Mouse (Mus musculus) gastrocnemius, postnatal 25 days (tissue): ENCODE data around the gene Mmp9. TPM values are rescaled to one million over a fixed set of nuclear protein-coding genes. Genes with fewer than 3 reads are reported as not detected.

Experiments
- DNase-seq: peaks from one replicate; pipeline ENCODE4 v3.0.0; 2022
- long read RNA-seq, 2 experiments: library from polyadenylated mRNA; stranded (forward); transcript quantifications; one replicate each; pipeline ENCODE4 v2.0.0; 2021
- total RNA-seq, 2 experiments: library from RNA; stranded (reverse); gene quantifications; 1 replicate in 1 of 2; 2 replicates in 1 of 2; pipeline ENCODE4 v1.2.3; 2021

Mmp9 gene
- 1 to 10 TPM in 1 of 2 experiments, under 1 TPM in 1; 0.64 to 1.4 TPM for total RNA-seq
- long read RNA-seq, experiment 1, partial matches to known transcripts: 0 of 1 reads
- long read RNA-seq, experiment 1, other reads (novel, unspliced or antisense): 0 of 1 reads
- long read RNA-seq, experiment 2: 0 reads

DNA sequence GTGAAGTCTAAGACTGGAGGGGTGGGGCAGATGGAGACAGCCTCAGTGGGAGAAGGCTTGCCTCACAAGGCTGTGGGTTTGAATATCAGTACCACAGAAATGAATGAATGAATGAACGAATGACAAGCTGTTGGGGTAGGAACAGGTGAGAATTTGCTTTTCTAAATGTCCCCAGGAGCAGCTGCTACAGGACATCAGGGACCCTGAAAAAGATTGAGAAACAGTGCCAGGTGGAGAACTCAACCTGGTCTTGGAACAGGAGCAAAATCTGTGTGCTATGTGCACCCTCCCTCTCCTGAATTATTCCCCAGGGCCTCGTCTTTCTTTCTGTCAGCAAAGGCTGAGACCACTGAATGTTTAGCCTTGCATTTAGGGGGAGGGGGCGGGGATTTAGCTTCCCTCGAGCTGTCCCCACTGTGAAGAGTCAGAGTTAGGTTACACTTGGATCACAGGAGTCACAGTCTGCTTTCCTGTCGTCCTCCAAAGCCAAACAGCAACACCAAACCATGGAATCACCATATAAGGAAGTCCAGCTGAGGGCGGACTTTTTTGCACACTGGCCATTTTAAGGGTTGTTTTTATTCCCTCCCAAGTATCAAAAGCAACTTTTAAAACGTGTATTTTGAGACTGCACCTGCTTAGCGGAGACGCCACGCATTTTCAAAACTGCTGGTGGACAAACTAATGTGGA, at the start of gene Mmp9:
Gene Mmp9 (plus strand): TSS at position 641 of the 691 bp plus-strand sequence.
- DNase-seq: no peak

DNA sequence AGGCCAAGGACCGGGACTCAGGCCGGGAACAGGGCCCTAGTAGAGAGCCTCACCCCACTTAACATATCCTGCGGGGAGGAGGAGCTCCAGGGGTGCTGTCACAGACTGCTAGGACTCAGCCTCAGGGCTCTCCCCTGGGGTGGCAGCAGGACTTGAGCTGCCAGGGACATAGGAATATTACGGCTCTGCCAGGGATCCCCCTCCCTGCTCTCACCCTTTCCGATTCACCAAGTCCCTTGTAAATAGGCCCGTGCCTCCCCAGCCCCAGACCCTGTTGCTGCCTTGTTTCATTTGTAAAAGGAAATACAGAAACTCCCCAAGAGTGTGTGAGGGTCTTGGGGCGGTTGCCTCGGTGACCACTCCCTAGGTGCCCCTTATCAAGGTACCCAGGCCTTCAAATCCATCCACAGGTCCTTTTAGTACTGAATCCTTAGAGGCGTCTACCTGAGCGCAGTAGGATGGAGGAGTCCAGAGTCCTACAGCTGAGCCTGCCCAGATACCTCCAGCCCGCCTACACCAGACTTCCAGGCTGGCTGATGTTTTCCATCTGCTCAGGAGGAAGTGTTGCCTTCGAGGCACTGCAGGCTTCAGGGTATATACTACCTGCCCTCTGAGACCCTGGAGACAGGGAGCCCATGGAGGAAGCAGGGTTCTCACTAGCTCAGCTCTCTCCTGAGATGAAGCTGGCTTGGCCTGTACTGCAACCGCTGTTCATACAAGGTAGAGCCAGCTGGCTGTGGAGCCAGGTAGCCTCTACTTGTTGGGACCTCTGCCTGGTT, 49.3 kb upstream of the Mmp9 start:
- DNase-seq: no peak

DNA sequence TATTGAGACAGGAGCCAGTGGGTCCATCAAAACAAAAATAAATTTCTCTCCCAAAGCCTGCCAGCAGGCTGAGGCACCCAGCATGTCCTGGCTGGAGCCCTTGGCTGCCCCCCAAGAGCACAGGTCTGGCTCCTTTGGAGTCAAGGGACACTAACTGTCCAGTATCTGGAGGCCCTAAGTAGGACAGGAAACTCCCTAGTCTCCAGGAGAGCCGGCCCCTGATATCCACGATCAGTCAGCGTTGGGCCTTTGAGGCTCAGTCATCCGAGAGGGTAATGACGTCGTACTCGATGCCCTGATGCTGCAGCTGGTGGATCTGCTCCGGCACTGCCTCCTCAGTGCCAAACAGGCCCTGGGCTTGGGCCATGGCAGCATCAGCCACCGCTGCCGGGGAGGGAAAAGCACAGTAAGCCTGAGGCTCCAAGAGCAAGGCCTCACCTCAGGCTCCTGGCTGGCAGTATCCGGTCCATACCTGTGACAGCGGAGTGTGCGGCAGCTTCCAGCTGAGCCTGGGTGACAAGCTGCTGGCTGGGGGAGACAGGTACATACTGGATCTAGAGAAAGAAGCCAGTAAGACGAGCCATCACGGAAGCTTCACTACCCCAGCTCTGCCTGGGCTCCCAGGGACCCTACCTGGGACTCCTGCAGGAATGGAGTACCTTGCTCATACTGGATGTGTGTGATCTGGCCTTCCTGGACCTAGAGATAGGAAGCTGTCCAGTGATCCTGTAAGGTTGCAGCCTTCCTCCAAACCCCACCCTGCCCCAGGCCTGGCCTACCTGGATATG, 48.5 kb upstream of the Mmp9 start:
- peak; percentile 72 for DNase-seq

DNA sequence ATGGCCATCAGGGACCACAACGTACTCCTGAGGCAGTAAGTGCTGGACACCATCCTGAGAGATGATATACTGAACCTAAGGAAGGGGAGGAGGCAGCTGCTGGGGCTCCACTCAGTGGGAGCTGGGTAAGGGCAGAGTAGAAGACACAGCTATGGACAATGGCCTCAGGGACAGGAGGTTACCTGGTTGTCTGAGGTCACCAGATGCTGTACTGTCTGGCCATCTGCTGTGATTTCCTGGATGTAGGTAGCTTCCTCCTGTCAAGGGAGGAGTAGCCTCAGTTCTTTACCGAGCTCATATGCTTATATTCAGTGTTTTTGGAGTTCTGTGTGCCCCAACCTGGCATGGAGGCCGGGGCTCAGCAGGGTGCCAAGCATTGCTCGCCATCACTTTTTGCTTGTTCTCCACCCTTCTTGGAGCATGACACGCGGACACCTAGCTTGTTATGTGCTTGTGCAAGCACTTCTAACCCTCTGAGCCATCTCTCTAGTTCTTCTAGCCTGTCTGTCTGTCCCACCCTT, 47.8 kb upstream of the Mmp9 start:
- no peak for DNase-seq

DNA sequence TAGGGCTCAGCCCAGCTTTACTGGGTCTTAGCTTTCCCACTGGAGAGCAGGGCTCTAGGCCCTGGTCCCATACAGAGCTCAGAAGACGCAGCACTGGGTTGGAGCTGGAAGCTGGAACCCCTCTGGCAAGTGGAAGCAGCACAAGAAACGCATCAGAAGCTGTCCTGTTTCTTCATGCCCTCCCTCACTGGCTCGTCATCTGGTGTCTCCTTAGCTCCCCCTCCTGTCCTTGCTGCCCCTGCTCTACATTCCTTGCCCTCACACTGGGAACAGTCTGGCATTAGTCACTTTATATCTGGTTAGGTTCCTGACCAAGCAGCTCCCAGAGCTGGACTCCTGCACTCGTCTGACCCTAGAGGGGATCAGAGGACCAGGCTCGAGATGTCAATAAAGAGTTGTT, 46.5 kb upstream of the Mmp9 start:
- DNase-seq: no peak

DNA sequence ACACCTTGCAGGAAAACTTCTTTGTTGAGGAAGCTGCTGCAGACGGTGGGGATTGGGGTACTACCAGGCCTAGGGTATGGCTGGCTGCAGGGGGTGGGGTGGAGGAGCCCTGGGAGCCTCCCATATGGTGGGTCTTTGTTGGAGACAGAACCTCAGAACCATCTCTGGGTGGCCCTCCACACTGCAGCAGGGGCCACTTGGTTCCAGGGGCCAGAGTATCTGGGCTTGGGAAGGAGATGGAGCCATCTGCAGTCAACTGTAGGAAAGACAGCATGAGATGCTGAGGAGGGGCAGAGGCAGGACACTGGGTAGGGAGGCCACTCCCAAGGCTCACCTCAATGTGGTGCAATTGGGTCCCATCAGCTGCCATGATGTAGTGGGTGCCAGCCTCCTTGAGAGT, 45.9 kb upstream of the Mmp9 start:
- no peak for DNase-seq

DNA sequence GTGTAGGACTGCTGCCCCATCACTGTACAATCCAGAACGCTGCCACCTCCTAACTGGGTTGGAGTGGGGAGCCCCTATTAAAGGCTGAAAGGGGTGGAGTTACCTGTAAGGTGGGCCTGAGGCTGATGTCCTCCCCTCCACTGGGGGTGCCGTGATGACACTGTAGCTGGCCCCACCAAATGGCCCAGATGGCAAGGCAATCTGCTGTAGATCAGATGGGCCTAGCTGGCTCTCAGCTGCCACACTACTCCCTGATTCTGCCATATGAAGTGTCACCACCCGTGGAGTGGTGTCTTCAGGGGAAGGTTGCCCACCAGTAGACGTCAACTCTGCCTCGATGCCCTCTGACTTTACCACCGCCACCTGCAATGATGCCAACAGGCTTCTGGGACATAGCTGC, 44.7 kb upstream of the Mmp9 start:
- DNase-seq: no peak

DNA sequence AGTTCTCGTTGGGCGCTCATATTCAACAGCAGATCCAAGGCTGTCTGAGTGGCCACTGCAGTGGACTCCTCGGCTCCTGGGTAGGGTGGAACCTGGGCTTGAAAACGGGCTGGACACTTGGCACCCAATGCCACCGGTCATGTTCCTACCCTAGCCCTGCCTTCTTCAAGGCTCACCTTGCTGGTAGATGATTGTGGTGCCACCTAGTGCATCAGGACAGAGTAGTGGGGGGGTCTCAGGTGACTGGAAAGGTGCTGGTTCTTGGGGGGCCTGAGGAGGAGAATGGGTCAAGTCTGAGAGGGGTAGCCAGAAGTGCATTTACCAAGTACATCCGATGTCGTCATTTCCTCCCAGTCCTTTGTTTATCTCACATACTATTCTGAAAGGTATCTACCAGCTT, 42.6 kb upstream of the Mmp9 start:
- DNase-seq: no peak

DNA sequence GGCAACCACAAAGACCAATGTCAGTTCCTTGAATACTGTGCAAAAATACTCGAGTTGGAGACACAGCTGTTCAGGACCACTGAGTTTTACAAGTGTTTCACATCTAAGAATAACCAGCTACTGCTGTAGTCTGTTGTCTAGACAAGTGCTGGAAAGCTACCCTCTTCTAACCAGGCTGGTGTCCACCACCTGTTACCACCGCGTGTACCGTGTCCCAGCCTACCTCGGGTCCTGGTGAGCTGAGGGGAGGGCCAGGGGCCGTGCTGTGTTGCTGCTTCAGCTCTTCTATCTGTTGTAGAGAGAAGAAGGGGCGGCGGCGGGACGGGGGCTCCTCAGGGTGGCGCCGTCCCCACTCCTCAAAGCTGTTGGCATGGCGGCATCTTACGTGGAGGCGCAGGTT, 41.5 kb upstream of the Mmp9 start:
- no peak for DNase-seq

DNA sequence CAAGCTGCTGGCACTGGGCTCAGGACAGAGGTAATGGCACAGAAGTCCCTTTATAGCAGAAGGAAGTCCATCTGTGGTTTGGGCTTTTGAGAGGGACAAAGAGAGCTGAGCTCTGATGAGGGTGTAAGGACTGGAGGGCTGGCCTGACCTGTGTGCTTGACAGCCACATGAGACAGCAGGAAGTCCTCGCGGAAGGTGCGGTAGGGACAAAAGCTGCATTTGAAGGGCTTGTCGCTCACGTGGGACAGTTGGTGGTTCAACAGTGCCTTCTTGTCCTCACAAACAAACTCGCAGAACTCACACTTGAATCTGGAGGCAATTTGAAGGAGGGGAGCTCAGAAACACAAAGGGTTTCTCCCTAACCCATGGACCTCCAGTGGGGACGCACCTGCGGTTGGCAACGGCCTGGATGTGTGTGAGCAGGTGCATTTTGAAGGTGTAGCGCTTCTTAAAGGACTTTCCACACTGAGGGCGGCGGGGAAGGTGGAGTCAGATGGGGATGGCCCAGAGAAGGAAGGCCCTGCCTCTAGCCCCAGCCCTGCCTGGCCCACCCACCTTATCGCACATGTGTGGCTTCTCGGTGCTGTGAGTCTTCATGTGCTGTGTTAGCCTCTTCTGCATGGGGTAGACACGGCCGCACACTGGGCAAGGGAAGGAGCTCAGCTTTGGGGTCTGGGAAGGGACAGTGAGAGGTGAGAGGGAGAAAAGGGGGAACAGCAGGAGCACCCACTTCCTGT, 40.7 kb upstream of the Mmp9 start:
- DNase-seq: no peak

DNA sequence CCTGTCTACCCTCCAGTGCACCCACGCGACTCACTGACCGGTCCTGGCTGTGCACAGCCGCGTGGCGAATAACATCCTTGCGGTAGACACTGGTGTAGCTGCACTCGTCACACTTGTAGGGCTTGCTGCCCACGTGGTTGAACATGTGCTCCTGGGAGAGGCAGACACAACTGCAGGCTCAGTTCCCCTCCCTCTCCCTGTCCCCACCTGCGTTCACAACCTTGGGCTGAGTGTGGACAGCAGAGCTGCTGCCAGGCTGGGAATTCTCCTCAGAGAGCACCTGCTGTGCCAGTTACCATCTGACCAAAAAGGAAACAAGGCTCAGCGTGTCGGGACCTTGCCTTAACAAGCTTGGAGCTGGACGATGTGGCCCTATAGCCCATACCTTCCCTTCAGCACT, 39.2 kb upstream of the Mmp9 start:
- DNase-seq: no peak

DNA sequence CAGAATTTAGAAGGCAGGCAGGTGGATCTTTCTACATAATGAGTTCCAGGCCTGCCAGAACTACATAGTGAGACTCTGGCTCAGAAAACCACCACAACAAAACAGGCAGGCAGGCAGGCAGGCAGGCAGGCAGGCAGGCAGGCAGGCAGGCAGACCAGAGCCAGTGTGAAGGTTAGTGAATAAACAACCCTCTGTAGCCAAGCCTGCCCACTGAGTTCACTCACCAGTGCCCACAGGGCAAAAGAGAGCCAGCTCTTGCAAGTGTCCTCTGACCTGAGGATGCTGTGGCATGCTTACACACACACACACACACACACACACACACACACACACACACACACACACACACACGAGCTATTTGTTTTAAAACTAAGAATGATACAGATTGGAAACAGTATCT, 37.1 kb upstream of the Mmp9 start:
- DNase-seq: no peak

DNA sequence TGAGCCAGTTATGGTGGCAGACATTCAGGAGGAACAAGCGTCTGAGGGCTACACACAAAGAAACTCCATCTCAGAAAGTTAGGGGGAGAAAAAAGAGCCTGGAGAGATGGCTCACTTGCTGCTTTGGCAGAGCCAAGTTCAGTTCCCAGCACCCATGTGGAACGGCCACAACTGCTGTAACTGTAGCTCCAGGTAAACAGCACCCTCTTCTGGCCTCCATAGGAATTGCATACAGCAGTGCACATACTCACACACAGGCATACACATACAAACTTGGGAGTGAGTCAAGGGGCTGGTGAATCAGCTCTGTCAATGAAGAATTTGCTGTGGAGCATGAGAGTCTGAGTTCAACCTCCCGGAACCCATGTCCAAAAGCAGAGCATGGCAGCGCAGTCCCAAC, 34.5 kb upstream of the Mmp9 start:
- no peak for DNase-seq

DNA sequence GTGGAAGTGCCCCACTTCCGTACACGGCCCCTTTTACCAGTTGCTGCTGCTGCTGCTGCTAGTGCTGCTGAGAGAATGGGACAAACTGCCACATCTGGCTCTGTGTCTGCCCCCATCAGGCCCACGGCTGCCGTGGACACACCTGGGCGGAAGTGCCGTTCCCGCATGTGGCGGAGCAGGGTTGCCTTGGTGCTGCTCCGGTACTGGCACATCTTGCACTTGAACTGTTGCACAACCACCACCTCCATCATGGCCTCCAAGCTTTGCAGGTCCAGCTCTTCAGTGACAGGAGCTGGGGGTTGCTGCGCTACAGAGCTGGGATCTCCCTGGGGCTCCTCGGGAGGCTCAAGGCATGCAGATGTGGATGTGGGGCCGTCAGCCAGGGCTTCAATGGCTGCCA, 33.1 kb upstream of the Mmp9 start:
- DNase-seq: no peak

DNA sequence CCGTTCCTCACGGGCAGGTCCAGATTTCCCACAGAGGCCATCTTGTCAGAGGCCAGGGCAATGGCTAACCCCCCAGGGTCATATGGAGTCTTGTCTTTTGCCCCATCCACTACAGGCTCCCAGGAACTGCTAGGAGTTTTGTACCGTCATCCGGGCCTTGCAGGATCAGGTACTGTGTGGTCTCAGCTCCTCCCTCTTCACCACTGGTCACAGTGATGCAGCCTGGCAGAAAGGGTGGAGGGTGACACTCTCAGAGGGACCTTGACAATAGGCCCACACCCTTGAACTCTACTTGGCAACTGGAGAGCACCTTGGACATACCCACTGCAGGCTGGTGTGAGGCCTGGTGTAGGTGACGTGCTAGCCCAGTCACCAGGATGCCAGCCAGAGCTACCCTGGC, 32.6 kb upstream of the Mmp9 start:
- no peak for DNase-seq

DNA sequence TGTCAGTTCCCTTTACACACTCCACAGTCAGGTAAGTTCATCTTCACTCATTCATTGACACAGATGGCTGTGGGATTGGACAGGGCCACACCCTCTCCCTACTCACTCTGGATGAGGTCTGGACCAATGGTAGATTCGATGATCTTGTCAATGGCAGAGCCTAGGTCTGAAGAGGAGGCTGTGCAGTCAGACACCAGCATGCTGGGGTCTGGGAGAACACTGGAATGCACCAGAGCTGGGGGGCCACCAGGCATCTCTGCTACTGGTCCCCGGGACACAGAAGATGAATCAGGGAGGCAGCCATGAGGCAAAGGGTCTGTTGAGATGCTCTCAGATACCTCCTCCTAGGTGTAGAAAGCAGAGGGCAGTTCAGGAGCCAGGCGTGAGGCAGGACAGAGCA, 31.5 kb upstream of the Mmp9 start:
- DNase-seq: no peak

DNA sequence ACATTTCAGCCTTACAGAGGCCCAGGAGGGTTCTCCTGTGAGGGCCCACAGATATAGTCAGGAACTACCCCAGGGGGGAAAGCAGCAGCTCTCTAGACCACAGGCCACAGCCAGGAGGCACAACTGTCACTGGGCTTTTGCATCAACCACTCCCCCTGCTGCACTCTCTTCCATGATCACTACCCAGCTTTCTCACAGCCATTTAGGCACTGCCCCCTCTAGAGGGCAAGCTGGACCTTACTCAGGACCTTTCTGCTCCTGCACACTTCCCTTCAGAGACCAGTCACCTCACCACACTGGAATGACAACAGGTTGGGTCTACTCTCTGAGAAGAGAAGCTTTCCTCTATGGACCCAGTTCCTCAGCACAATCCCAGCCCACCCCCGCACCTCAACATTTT, 31.0 kb upstream of the Mmp9 start:
- no peak for DNase-seq

DNA sequence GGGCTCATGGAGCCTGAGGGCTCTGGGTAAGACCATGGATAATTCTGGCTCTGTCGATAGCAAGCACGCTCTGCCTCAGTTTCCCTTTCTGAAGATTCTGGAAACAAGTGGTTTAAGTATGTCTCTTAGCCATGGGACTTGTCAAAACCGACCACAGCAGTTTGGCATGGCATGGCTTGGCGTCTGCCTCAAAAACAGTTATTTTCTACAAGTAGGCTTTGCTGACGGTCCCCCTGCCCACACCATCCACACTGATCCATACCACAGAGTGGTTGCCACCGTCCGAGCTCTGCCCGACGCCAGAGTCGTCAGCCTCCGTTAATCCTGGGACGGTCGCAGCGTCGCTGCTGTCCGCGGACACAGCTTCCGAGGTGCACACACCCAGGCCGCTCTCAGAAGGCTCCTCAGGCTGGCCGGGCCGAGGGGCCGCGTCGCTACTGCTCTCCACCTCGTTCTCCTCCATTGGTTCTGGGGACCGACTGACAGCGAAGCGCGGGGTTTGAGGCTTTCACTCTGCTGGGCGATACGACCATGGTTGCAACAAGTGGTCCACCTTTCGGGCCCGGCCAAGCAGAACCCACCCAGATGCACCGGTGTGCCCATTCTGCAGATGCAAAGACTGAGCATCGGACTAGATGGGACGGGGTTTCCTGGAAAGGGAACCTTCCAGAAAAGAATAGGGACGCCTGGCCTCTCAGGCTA, 30.1 kb upstream of the Mmp9 start:
- DNase-seq: peak; percentile 33

DNA sequence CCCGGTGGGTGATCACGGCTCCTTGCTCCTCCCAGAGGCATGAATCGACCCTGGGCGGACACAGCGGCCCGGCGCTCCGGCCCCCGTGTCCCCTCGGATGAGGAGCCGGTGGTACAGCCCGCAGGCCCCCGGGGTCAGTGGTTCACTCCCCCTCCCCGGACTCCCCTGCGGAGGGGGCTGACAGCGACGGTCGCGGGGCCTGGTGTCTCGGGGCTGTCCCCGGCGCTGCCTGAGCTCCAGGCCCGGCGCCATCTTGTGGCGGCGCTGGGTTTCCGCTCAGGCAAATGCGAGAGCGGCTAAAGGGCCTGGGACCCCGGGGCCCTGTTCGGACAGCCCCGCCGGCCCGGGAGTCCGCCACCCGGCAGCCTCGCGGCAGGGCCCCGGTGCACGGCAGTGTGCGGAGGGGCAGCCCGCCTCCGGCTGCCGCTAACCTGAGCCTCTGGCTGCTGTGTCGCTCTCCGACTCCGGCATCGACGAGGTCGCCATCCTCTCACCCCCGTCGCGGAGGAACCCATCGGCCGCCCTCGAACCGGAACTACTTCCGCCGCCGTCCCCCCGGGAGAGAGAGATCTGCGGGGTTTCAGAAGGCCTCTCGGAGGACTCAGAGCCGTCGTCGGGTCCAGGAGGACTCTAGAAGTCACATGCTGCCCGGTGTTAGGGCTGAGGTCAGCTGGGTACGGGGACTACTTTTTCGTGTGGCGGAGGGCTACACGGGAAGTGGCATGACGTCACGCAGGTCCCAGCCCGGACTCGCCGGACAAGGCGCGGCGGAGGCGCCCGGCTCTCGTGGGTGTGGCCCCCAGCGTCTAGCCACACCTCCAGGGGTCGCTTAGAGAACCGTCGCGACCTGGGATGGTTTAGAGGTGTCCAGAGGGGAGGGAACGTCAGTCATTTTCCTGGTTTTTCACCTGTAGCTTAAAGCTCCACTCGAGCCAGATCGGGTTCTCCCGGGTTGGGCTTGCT, 29.2 kb upstream of the Mmp9 start, which contains the start of gene Zfp335:
Gene Zfp335 (minus strand): TSS at position 672 of the 963 bp plus-strand sequence.
- DNase-seq: peak; percentile 94

DNA sequence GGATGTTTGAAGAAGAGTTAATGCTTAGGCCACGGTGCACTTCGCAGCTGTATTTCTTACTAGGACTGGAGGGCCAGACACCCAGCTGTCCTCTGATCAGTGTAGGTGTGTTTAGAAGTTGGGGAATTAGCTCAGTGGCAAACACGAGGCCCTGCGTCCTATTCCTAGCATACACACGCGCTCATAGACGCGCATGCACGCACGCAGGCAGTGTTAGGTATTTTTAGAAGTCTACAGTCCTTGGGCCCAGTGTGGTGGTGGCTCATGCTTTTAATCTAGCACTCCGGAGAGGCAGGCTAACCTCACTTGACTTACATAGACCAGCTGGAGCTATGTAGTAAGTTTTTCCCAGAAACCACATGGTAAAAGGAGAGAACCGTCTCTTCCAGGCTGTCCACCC, 28.4 kb upstream of the Mmp9 start:
- peak; percentile 57 for DNase-seq
